Mouse (Mus musculus) heart, embryonic 14.5 days (tissue): Measurements from ENCODE around the gene Cubn. TPM values are rescaled to one million over a fixed set of nuclear protein-coding genes. Genes with fewer than 3 reads are reported as not detected.

Experiments used
- ATAC-seq: fragments of 200-750 bp; cut with Nextera tagmentation; 2 replicates; pipeline ENCODE4 v1.8.0; 2017; ENCODE audit warnings: low read depth, moderate TSS enrichment; ENCODE audit not compliant: insufficient number of reproducible peaks, insufficient read depth, low FRiP score
- H3K27ac ChIP-seq, 2 experiments: fragments of 200-500 bp in 1 of 2; fragments of 300-500 bp in 1 of 2; sonication (generic) in 1 of 2; replicated peaks in 1 of 2; 2 replicates each; pipeline ENCODE4 v1.5.1; 2012 to 2014; ENCODE audit warnings: low read depth in 2 of 2, low read length in 2 of 2, control low read depth in 1 of 2, mild to moderate bottlenecking in 1 of 2, mixed read lengths in 1 of 2; ENCODE audit not compliant: control insufficient read depth in 1 of 2, insufficient read depth in 1 of 2
- H3K27me3 ChIP-seq: fragments of 300-500 bp; sonication (generic); 2 replicates; pipeline ENCODE4 v1.6.1; 2014; ENCODE audit warnings: mild to moderate bottlenecking, low read length, control low read depth; ENCODE audit not compliant: control insufficient read depth, insufficient read depth
- H3K36me3 ChIP-seq: fragments of 300-500 bp; sonication (generic); 2 replicates; pipeline ENCODE4 v1.6.1; 2014; ENCODE audit warnings: mild to moderate bottlenecking, control low read depth, low read length, mixed read lengths; ENCODE audit not compliant: control insufficient read depth, insufficient read depth
- H3K4me1 ChIP-seq, 2 experiments: fragments of 200-500 bp in 1 of 2; fragments of 300-500 bp in 1 of 2; sonication (generic) in 1 of 2; 2 replicates each; pipeline ENCODE4 v1.6.1; 2012 to 2014; ENCODE audit warnings: low read length in 2 of 2, control low read depth in 1 of 2, mixed read lengths in 1 of 2; ENCODE audit not compliant: control insufficient read depth in 2 of 2, insufficient read depth in 2 of 2
- H3K4me2 ChIP-seq: fragments of 300-500 bp; sonication (generic); 2 replicates; pipeline ENCODE4 v1.6.1; 2014; ENCODE audit warnings: mild to moderate bottlenecking, low read length
- H3K4me3 ChIP-seq, 2 experiments: fragments of 200-500 bp in 1 of 2; fragments of 300-500 bp in 1 of 2; sonication (generic) in 1 of 2; 2 replicates each; pipeline ENCODE4 v1.5.1; 2012 to 2014; ENCODE audit warnings: low read length in 2 of 2, mild to moderate bottlenecking in 2 of 2, control low read depth in 1 of 2, low read depth in 1 of 2, moderate library complexity in 1 of 2; ENCODE audit not compliant: control insufficient read depth in 1 of 2, insufficient read depth in 1 of 2
- H3K9ac ChIP-seq: fragments of 300-500 bp; sonication (generic); 2 replicates; pipeline ENCODE4 v1.6.1; 2014; ENCODE audit warnings: mild to moderate bottlenecking, low read length
- H3K9me3 ChIP-seq: fragments of 300-500 bp; sonication (generic); 2 replicates; pipeline ENCODE4 v1.6.1; 2016; ENCODE audit warnings: low read length, control low read depth; ENCODE audit not compliant: control insufficient read depth
- WGBS: fragments of 180-500 bp; shearing (Covaris S2); extraction: QIAGEN DNeasy Blood & Tissue Kit; methylation state at CpG from one replicate; pipeline ENCODE4 v1.1.7; 2014; 5-methylcytosine and 5-hydroxymethylcytosine counted together
- polyA plus RNA-seq: library from polyadenylated mRNA; unstranded; fragments of >200 nt; fragmentation: Nextera tagmentation; extraction: Ambion mirVana; gene quantifications from 2 replicates; pipeline ENCODE4 v1.2.1, GENCODE M21; 2014

Cubn gene
- polyA plus RNA-seq, 1 experiment from 2014 or later: 0.50 TPM

- WGBS: 66% methylated on average over 13 of the region's 13 CpGs
- no peak overlapping the region for H3K9ac ChIP-seq
- ATAC-seq: no peak
- H3K27ac ChIP-seq: no peak overlapping the region
- H3K4me3 ChIP-seq: no peak overlapping the region
- H3K4me1 ChIP-seq: no peaks in the 10 kb centered on the region
- H3K4me2 ChIP-seq: no peak overlapping the region
- no peaks in the 10 kb centered on the region for H3K36me3 ChIP-seq
- H3K9me3 ChIP-seq: no peaks in the 10 kb centered on the region
- no peaks in the 10 kb centered on the region for H3K27me3 ChIP-seq
These were observed 39.8 kb downstream of the Cubn start for GRCm38 (mm10) chr2:13451495-13452491.

- Histone ChIP-seq H3K9ac (no peak overlapping the region), H3K4me3 (no peak overlapping the region), H3K27me3 (no peaks in the 10 kb centered on the region), H3K4me2 (no peak overlapping the region), H3K9me3 (no peaks in the 10 kb centered on the region), H3K4me1 (no peaks in the 10 kb centered on the region), H3K36me3 (no peaks in the 10 kb centered on the region), H3K27ac (no peak overlapping the region)
- WGBS: 41% methylated on average over 3 of the region's 3 CpGs
- no peak for ATAC-seq
These were observed 40.7 kb downstream of the Cubn start for GRCm38 (mm10) chr2:13450895-13451294.

DNA sequence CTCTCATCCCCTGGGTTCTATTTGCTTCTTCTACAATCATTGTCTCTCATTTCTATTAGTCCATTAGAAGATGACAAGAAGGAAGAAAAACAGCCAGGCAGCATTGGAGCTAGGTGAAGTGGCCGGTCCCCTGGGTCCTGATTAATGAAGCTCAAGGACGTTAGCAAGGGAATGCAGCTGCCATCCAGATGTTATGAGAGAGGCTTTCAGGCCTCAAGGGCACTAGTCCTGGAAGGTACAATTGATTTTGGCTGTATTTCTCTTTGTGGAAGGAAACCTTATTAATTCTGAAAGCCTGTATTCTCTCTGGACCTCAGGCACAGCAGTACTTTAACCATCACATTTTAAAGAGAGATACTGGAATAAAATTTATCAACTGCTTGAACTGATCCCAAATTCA, 41.1 kb downstream of the Cubn start:
- no peaks in the 10 kb centered on the region for H3K27me3 ChIP-seq
- no peak overlapping the region for H3K4me3 ChIP-seq
- no peak overlapping the region for H3K27ac ChIP-seq
- H3K4me2 ChIP-seq: no peak overlapping the region
- no peaks in the 10 kb centered on the region for H3K36me3 ChIP-seq
- H3K9me3 ChIP-seq: no peaks in the 10 kb centered on the region
- WGBS: 60% methylated on average over 2 of the region's 2 CpGs
- no peak overlapping the region for H3K9ac ChIP-seq
- ATAC-seq: no peak
- H3K4me1 ChIP-seq: no peaks in the 10 kb centered on the region

DNA sequence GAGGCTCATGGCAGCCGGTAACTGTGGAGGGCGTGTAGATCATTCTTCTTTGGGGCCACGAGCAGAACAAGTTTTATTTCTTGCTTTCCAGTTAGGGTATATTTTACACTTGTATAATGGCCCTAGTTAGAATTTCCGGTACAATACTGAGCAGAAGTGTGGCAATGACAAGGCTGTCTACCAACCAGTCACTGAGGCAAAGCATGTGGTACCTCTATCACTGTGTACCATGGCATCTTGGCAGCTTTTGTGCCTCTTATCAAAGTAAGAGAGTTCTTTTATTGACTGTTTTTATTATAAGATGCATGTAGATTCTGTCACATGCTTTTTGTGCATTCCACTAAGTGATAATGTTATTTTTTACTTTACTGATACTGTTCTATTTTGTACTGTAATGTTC, 46.5 kb downstream of the Cubn start:
- H3K9ac ChIP-seq: no peak overlapping the region
- H3K27ac ChIP-seq: no peak overlapping the region
- no peaks in the 10 kb centered on the region for H3K27me3 ChIP-seq
- H3K4me3 ChIP-seq: no peak overlapping the region
- H3K36me3 ChIP-seq: no peaks in the 10 kb centered on the region
- no peaks in the 10 kb centered on the region for H3K9me3 ChIP-seq
- no peak for ATAC-seq
- 80% methylated on average over 4 of the region's 4 CpGs for WGBS
- no peak overlapping the region for H3K4me2 ChIP-seq
- no peaks in the 10 kb centered on the region for H3K4me1 ChIP-seq

GRCm38 (mm10) chr2:13438983-13439382, 52.6 kb downstream of the Cubn start:
- ATAC-seq: no peak
- Histone ChIP-seq H3K27me3 (no peaks in the 10 kb centered on the region), H3K4me1 (peaks cover 6 to 9% of the 10 kb centered on the region in 2 experiments; a peak in 3 of 4 replicates), H3K36me3 (no peaks in the 10 kb centered on the region), H3K27ac (peak overlapping the region; percentile 76 to 79), H3K4me2 (no peak overlapping the region), H3K4me3 (no peak overlapping the region), H3K9ac (no peak overlapping the region), H3K9me3 (no peaks in the 10 kb centered on the region)
- WGBS: 46% methylated on average over 1 of the region's 1 CpGs

GRCm38 (mm10) chr2:13438275-13438845, 53.3 kb downstream of the Cubn start:
- Histone ChIP-seq H3K9me3 (no peaks in the 10 kb centered on the region), H3K27ac (peak overlapping the region; percentile 76 to 79), H3K4me2 (no peak overlapping the region), H3K36me3 (no peaks in the 10 kb centered on the region), H3K4me3 (no peak overlapping the region), H3K9ac (no peak overlapping the region), H3K4me1 (peaks cover 6 to 9% of the 10 kb centered on the region in 2 experiments; a peak in 3 of 4 replicates), H3K27me3 (no peaks in the 10 kb centered on the region)
- WGBS: 41% methylated on average over 3 of the region's 3 CpGs
- ATAC-seq: no peak

- no peaks in the 10 kb centered on the region for H3K4me1 ChIP-seq
- 85% methylated on average over 4 of the region's 4 CpGs for WGBS
- H3K27ac ChIP-seq: no peak overlapping the region
- ATAC-seq: no peak
- no peaks in the 10 kb centered on the region for H3K27me3 ChIP-seq
- no peak overlapping the region for H3K4me2 ChIP-seq
- H3K9me3 ChIP-seq: no peaks in the 10 kb centered on the region
- H3K36me3 ChIP-seq: no peaks in the 10 kb centered on the region
- H3K4me3 ChIP-seq: no peak overlapping the region
- no peak overlapping the region for H3K9ac ChIP-seq
These were observed 59.6 kb downstream of the Cubn start for GRCm38 (mm10) chr2:13432002-13432401.
